Comparison of ENCODE assay signal across 12 mouse cellular contexts in genomic region chr9:14090454-14090853, GRCm38 (mm10).
DNase-seq lines count a peak whose midpoint lies in the region; ATAC-seq and TF ChIP-seq lines count a peak whose summit lies in the region.
"Had no signal": no experiment of that assay in that cellular context is flagged by ENCODE, and none has a peak within 500 bp of the region (broad histone marks: within the 10 kb centered on the region; RNA-seq: fewer than 3 reads in every experiment).

No protein-coding gene starts in this region.

- intact Hi-C loops in heart, postnatal 36 days (cut with DNase I), result no loop called here

- no peaks in the 10 kb centered on the region for H3K36me3 ChIP-seq in heart, embryonic 13.5 days
- no peaks in the 10 kb centered on the region for H3K36me3 ChIP-seq in thymus, adult 2 months (ENCODE audit: control insufficient read depth, insufficient read depth, low read length)
- no peaks in the 10 kb centered on the region for H3K36me3 ChIP-seq in hindbrain, embryonic 12.5 days
- H3K36me3 ChIP-seq: forebrain, embryonic 10.5 days; liver, embryonic 12.5 days had no signal

- no peaks in the 10 kb centered on the region for H3K27me3 ChIP-seq in heart, embryonic 13.5 days (replicated peaks)
- no peaks in the 10 kb centered on the region for H3K27me3 ChIP-seq in thymus, adult 2 months (ENCODE audit: control insufficient read depth, insufficient read depth, low read length)
- no peaks in the 10 kb centered on the region for H3K27me3 ChIP-seq in hindbrain, embryonic 12.5 days
- H3K27me3 ChIP-seq: liver, embryonic 12.5 days had no signal

- ATAC-seq in heart, embryonic 13.5 days (ENCODE audit: extremely low read depth, insufficient number of reproducible peaks, low FRiP score, low TSS enrichment), result no peak
- ATAC-seq in hindbrain, embryonic 12.5 days (ENCODE audit: low FRiP score), result no peak
- ATAC-seq: liver, embryonic 12.5 days had no signal

- H3K9me3 ChIP-seq in heart, embryonic 13.5 days, result no peaks in the 10 kb centered on the region
- no peaks in the 10 kb centered on the region for H3K9me3 ChIP-seq in hindbrain, embryonic 12.5 days (replicated peaks)
- H3K9me3 ChIP-seq: forebrain, embryonic 10.5 days; liver, embryonic 12.5 days had no signal

- 78% methylated on average over 2 of the region's 2 CpGs for WGBS in heart, embryonic 13.5 days
- 52% methylated on average over 2 of the region's 2 CpGs for WGBS in thymus, adult 2 months
- 90% methylated on average over 2 of the region's 2 CpGs for WGBS in hindbrain, embryonic 12.5 days

- no peak for DNase-seq in heart, postnatal 36 days
- DNase-seq in thymus, adult 2 months, result no peak
- no peak for DNase-seq in thymus, postnatal 14 days
- no peak for DNase-seq in right cerebral cortex, adult 2 months (ENCODE audit: low spot score in 2 of 2)
- DNase-seq: embryo, embryonic 11 days; thymus, postnatal 4 days had no signal

- no peak for TF ChIP-seq POLR2A in thymus, adult 2 months (IDR thresholded peaks at IDR 0.05; ENCODE audit: control insufficient read depth, extremely low read depth, insufficient read depth, low read length, poor library complexity)
- no peak for TF ChIP-seq POLR2A in embryonic fibroblast, embryonic 13.5 days (IDR thresholded peaks at IDR 0.05; ENCODE audit: low read depth, low read length)

- no peak overlapping the region for H3K4me3 ChIP-seq in heart, embryonic 13.5 days
- no peak overlapping the region for H3K4me3 ChIP-seq in thymus, adult 2 months (ENCODE audit: control insufficient read depth, insufficient read depth, low read length)
- H3K4me3 ChIP-seq in embryonic fibroblast, embryonic 13.5 days (ENCODE audit: insufficient read depth, low read length), result no peak overlapping the region
- no peak overlapping the region for H3K4me3 ChIP-seq in hindbrain, embryonic 12.5 days
- H3K4me3 ChIP-seq: forebrain, embryonic 10.5 days; liver, embryonic 12.5 days had no signal

- H3K27ac ChIP-seq in heart, embryonic 13.5 days (replicated peaks), result peak overlapping the region; percentile 77
- H3K27ac ChIP-seq in thymus, adult 2 months (ENCODE audit: control insufficient read depth, insufficient read depth, low read length), result peak overlapping the region; percentile 73
- peak overlapping the region; percentile 72 for H3K27ac ChIP-seq in embryonic fibroblast, embryonic 13.5 days (ENCODE audit: insufficient read depth, low read length)
- H3K27ac ChIP-seq in hindbrain, embryonic 12.5 days, result no peak overlapping the region
- H3K27ac ChIP-seq: forebrain, embryonic 10.5 days; liver, embryonic 12.5 days had no signal

- no peak overlapping the region for H3K9ac ChIP-seq in heart, embryonic 13.5 days
- no peak overlapping the region for H3K9ac ChIP-seq in hindbrain, embryonic 12.5 days
- H3K9ac ChIP-seq: liver, embryonic 12.5 days had no signal

- 0 out of 2 replicates have a peak overlapping the region, but pooled peaks have one; percentile 25 for H3K4me2 ChIP-seq in heart, embryonic 13.5 days
- H3K4me2 ChIP-seq in hindbrain, embryonic 12.5 days (replicated peaks), result no peak overlapping the region
- H3K4me2 ChIP-seq: heart, embryonic 11.5 days; liver, embryonic 12.5 days had no signal

- no peak for TF ChIP-seq CTCF in thymus, adult 2 months (IDR thresholded peaks at IDR 0.05; ENCODE audit: borderline replicate concordance, control insufficient read depth, extremely low read depth, insufficient read depth, low read length, poor library complexity)
- TF ChIP-seq CTCF in embryonic fibroblast, embryonic 13.5 days (IDR thresholded peaks at IDR 0.05; ENCODE audit: borderline replicate concordance, insufficient read depth, low read length), result no peak

- peaks cover 27% of the 10 kb centered on the region for H3K4me1 ChIP-seq in heart, embryonic 13.5 days
- H3K4me1 ChIP-seq in thymus, adult 2 months (replicated peaks; ENCODE audit: control insufficient read depth, insufficient read depth, low read length), result peaks cover 43% of the 10 kb centered on the region
- peaks cover 3% of the 10 kb centered on the region; the same call in 1 of the 2 replicates for H3K4me1 ChIP-seq in embryonic fibroblast, embryonic 13.5 days (ENCODE audit: control insufficient read depth, insufficient read depth, low read length)
- no peaks in the 10 kb centered on the region for H3K4me1 ChIP-seq in hindbrain, embryonic 12.5 days
